Mouse (Mus musculus) CH12.LX (cell line): ENCODE measurements around the gene Aldh1b1. TPM values are rescaled to one million over a fixed set of nuclear protein-coding genes. Genes with fewer than 3 reads are reported as not detected.

Source experiments
- DNase-seq: peaks from one replicate; pipeline ENCODE4 v3.0.0-alpha.2; 2013; ENCODE audit errors: extremely low read depth
- H3K27ac ChIP-seq: 2 replicates; pipeline ENCODE4 v1.5.1; 2012; ENCODE audit warnings: low read depth, mild to moderate bottlenecking, control low read depth, moderate library complexity; ENCODE audit not compliant: insufficient read depth
- H3K27me3 ChIP-seq: replicated peaks from 2 replicates; pipeline ENCODE3; 2012; ENCODE audit warnings: inconsistent platforms
- H3K36me3 ChIP-seq, 2 experiments: replicated peaks in 1 of 2; 2 replicates each; pipeline versions ENCODE3 to v1.6.1; 2012; ENCODE audit warnings: inconsistent platforms in 1 of 2, low read length in 1 of 2, mild to moderate bottlenecking in 1 of 2, mixed read lengths in 1 of 2, moderate library complexity in 1 of 2; ENCODE audit not compliant: control insufficient read depth in 1 of 2, insufficient read depth in 1 of 2
- H3K4me1 ChIP-seq, 2 experiments: 2 replicates each; pipeline ENCODE4 v1.6.1; 2012; ENCODE audit warnings: inconsistent platforms in 1 of 2, moderate library complexity in 1 of 2; ENCODE audit not compliant: insufficient read depth in 2 of 2, control insufficient read depth in 1 of 2
- H3K4me2 ChIP-seq: 2 replicates; pipeline ENCODE4 v1.6.1; 2012; ENCODE audit warnings: low read depth, mild to moderate bottlenecking, control low read depth; ENCODE audit not compliant: poor library complexity, insufficient read depth, severe bottlenecking
- H3K4me3 ChIP-seq, 3 experiments: fragments of 150-350 bp in 1 of 3; sonication (generic) in 1 of 3; replicated peaks in 1 of 3; 2 replicates each; pipeline versions ENCODE3 to v1.5.1; 2011 to 2012; ENCODE audit warnings: low read depth in 2 of 3, low read length in 2 of 3, mild to moderate bottlenecking in 2 of 3, moderate library complexity in 2 of 3, control low read depth in 1 of 3, improper control_type of control experiment in 1 of 3, inconsistent platforms in 1 of 3, mixed read lengths in 1 of 3; ENCODE audit not compliant: poor library complexity in 1 of 3
- H3K79me2 ChIP-seq: replicated peaks from 2 replicates; pipeline ENCODE4 v1.6.1; 2012; ENCODE audit warnings: mild to moderate bottlenecking, moderate library complexity; ENCODE audit not compliant: control insufficient read depth, poor library complexity, insufficient read depth, severe bottlenecking; ENCODE audit errors: extremely low read depth
- H3K9ac ChIP-seq: 2 replicates; pipeline ENCODE4 v1.6.1; 2012; ENCODE audit warnings: low read depth, mild to moderate bottlenecking, control low read depth, moderate library complexity; ENCODE audit not compliant: insufficient read depth
- H3K9me3 ChIP-seq: replicated peaks from 2 replicates; pipeline ENCODE3; 2012; ENCODE audit warnings: low read length, inconsistent platforms, mixed read lengths
- CTCF ChIP-seq, 2 experiments: IDR thresholded peaks in 1 of 2; conservative IDR thresholded peaks in 1 of 2; 2 replicates each; pipeline ENCODE4 v1.5.1; 2011 to 2012; ENCODE audit warnings: low read depth in 2 of 2, low read length in 2 of 2, improper control_type of control experiment in 1 of 2, inconsistent platforms in 1 of 2, mild to moderate bottlenecking in 1 of 2, moderate library complexity in 1 of 2
- ELF1 ChIP-seq: IDR thresholded peaks from 2 replicates; pipeline ENCODE4 v1.6.1; 2014; ENCODE audit warnings: low read depth, mild to moderate bottlenecking, inconsistent platforms, low read length, improper control_type of control experiment
- EP300 ChIP-seq: IDR thresholded peaks from 2 replicates; pipeline ENCODE4 v1.6.1; 2011; ENCODE audit warnings: low read length, improper control_type of control experiment
- JUN ChIP-seq: IDR thresholded peaks from 2 replicates; pipeline ENCODE4 v1.6.1; 2011; ENCODE audit warnings: low read depth, mild to moderate bottlenecking, low read length, improper control_type of control experiment, moderate library complexity; ENCODE audit not compliant: insufficient read depth
- MAFK ChIP-seq: IDR thresholded peaks from 2 replicates; pipeline ENCODE4 v1.6.1; 2011; ENCODE audit warnings: low read length, improper control_type of control experiment; ENCODE audit not compliant: insufficient replicate concordance
- MAZ ChIP-seq: IDR thresholded peaks from 2 replicates; pipeline ENCODE4 v1.6.1; 2012; ENCODE audit warnings: low read depth, mild to moderate bottlenecking, inconsistent platforms, low read length, improper control_type of control experiment, moderate library complexity
- NRF1 ChIP-seq: IDR thresholded peaks from 2 replicates; pipeline ENCODE4 v1.6.1; 2014; ENCODE audit warnings: low read depth, mild to moderate bottlenecking, inconsistent platforms, low read length, improper control_type of control experiment, moderate library complexity
- PAX5 ChIP-seq: IDR thresholded peaks from 2 replicates; pipeline ENCODE4 v1.6.1; 2012; ENCODE audit warnings: low read length, inconsistent platforms, mixed read lengths
- POLR2A ChIP-seq: IDR thresholded peaks from 2 replicates; pipeline ENCODE4 v1.6.1; 2011; ENCODE audit warnings: low read depth, mild to moderate bottlenecking, improper control_type of control experiment, low read length
- POLR2AphosphoS2 ChIP-seq: IDR thresholded peaks from 2 replicates; pipeline ENCODE4 v1.6.1; 2011; ENCODE audit warnings: low read depth, low read length, improper control_type of control experiment
- RAD21 ChIP-seq: IDR thresholded peaks from 2 replicates; pipeline ENCODE4 v1.6.1; 2011; ENCODE audit warnings: low read depth, mild to moderate bottlenecking, low read length, improper control_type of control experiment, moderate library complexity
- SMC3 ChIP-seq: IDR thresholded peaks from 2 replicates; pipeline ENCODE4 v1.6.1; 2011; ENCODE audit warnings: low read depth, low read length, improper control_type of control experiment
- UBTF ChIP-seq: IDR thresholded peaks from 2 replicates; pipeline ENCODE4 v1.6.1; 2012; ENCODE audit warnings: low read depth, mild to moderate bottlenecking, inconsistent platforms, low read length, improper control_type of control experiment, moderate library complexity
- USF2 ChIP-seq: conservative IDR thresholded peaks from 2 replicates; pipeline ENCODE4 v1.6.1; 2011; ENCODE audit warnings: low read depth, low read length, improper control_type of control experiment
- ZKSCAN1 ChIP-seq: IDR thresholded peaks from 2 replicates; pipeline ENCODE4 v1.6.1; 2012; ENCODE audit warnings: low read depth, inconsistent platforms, low read length, improper control_type of control experiment, borderline replicate concordance
- ZMIZ1 ChIP-seq: IDR thresholded peaks from 2 replicates; pipeline ENCODE4 v1.6.1; 2012; ENCODE audit warnings: low read depth, mild to moderate bottlenecking, inconsistent platforms, low read length, improper control_type of control experiment
- dilution Hi-C: fragments of 300-500 bp; cut with MboI; formaldehyde crosslinking; loops from 2 replicates; pipeline ENCODE4 v1.14.3; 2020; ENCODE audit warnings: low sequenced_read_pairs; ENCODE audit not compliant: extremely low pct_unique_long_range_greater_than_20kb, extremely low pct_ligation_motif_present
- in situ Hi-C: fragments of 300-500 bp; cut with MboI; formaldehyde crosslinking; loops from 3 replicates; pipeline ENCODE4 v1.14.3; 2019; ENCODE audit warnings: low sequenced_read_pairs, low pct_ligation_motif_present, low pct_unique_long_range_greater_than_20kb, mixed read lengths
- polyA plus RNA-seq: library from polyadenylated mRNA; unstranded; fragments of >175 nt; gene quantifications from 2 replicates; pipeline ENCODE4 v1.2.1, GENCODE M21; 2012; ENCODE audit warnings: low read depth; ENCODE audit not compliant: insufficient read length
- total RNA-seq, 2 experiments: library from RNA; depleted of rRNA; stranded (reverse); fragments of 300-350 nt in 1 of 2; fragments of >200 nt in 1 of 2; gene quantifications; 2 replicates each; pipeline ENCODE4 v1.2.3; 2012 to 2014

Gene Aldh1b1
- total and polyA plus RNA-seq, 3 experiments: 4.9 to 8.3 (median 6.4) TPM

DNA sequence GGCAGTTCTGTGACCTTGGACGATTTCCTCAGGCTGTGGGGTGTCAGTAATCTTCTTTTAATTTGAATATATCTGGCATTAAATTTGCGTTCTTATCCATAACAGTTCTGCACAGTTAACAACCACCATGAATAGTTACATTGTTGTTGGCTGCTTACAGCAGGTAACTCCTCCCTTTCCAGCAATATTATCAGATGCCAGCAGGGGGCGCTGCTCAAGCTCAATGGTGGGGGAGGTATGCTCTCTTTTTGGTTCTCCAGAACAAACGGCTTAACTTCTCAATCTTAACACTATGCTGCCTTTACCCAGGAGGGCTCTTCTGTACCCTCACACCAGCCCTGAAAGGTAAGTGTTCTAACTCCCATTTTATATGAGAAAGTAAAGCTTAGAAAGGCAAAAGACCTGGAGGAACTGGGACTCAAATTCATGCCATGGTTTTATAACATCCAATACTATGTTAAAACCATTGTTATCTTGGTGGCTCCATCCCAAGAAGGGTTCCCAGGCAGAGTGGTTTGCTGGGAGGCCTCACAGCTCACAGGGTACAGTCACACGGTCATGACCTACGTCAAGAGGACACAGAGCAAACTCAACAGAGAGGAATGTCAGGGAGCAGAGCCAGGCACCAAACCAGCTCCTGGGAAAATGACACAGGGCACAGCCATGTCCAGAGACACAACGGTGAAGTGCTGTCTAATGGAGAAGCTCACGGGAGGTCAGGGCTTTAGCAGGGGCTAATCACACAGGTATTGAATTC lies 21.4 kb downstream of the Aldh1b1 start (continued):
- TF ChIP-seq ZKSCAN1 (no peak), JUN (no peak), EP300 (no peak), UBTF (no peak), PAX5 (no peak), POLR2AphosphoS2 (no peak), USF2 (no peak), NRF1 (no peak)

DNA sequence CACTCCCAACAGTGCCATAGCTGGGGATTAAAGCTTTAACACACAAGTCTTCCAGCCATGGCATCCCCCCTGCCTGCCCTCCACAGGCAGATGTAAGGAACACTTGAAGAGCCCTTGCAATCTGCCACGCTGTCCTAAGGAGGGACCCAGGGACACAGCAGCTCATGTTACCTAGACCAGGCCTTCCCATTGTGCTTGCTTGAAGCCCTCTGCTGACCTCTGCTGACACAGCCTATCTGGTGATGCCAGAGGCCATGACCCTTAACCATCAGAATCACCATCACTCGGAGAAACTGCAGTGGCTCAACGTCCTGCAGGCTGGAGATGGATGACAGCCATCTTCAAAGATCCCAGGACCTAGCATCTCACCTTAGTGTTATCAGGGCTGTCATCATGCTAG lies 23.2 kb downstream of the Aldh1b1 start:
- DNase-seq: no peak
- TF ChIP-seq RAD21: peak; percentile 17
- TF ChIP-seq CTCF (conservative IDR thresholded peaks at IDR 0.05 in 1 of 2, IDR thresholded peaks at IDR 0.05 in 1 of 2; ENCODE audit: low read depth in 2 of 2, low read length in 2 of 2): peak in 1 of 2 experiments; percentile 18; a peak in 2 of 4 replicates
- TF ChIP-seq ZMIZ1: no peak
- no peak for TF ChIP-seq POLR2A
- Histone ChIP-seq H3K9ac (no peak overlapping the region), H3K4me3 (no peak overlapping the region), H3K4me1 (peaks cover 0 to 23% of the 10 kb centered on the region in 2 experiments; a peak in 2 of 4 replicates), H3K9me3 (no peaks in the 10 kb centered on the region), H3K4me2 (no peak overlapping the region), H3K79me2 (no peaks in the 10 kb centered on the region), H3K36me3 (no peaks in the 10 kb centered on the region), H3K27me3 (peaks cover 8% of the 10 kb centered on the region), H3K27ac (no peak overlapping the region)
- dilution Hi-C loops: no loop called here
- in situ Hi-C loops: no loop called here

DNA sequence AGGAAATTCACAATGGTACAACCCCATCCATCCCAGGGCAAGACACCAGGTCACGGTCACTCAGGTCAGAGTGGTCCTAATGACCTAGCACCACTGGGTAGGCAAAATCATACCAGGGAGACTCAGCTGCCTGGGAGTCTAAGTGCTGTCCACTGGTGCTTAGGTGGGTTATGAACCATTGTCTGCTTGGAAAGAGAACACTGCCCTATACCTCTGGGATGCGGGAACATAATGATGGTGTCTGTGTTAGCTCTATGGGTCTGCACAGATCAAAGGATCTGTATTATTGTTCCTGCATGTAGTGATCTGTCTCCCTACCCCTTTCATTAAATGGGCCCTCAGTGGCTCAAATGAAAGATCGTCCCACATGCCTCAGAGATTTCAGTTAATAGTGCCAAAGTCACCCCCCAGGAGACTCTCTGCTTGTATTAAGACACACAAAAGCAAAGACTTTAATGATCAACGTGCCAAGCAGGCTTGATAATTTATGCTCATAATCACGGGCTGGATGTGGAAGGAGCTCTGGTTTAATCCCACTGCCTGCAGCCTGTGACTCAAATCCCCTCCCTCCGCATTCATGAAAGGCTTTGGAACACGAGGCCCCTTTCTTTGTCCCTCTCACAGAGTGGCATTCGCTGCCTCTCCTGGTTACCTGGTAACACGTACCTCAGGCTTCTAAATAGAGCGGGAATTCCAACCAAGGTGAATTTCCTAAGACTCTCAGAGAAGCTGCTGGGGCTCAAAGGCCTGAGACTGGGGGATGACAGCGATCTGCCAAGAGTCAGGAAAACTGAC lies 24.2 kb downstream of the Aldh1b1 start:
- Histone ChIP-seq H3K27me3 (peaks cover 8% of the 10 kb centered on the region), H3K79me2 (no peaks in the 10 kb centered on the region)
- in situ Hi-C loops: no loop called here

More for the DNA sequence above, 24.2 kb downstream of the Aldh1b1 start:
- no peak overlapping the region for H3K4me3 ChIP-seq
- H3K27ac ChIP-seq: no peak overlapping the region
- TF ChIP-seq MAZ (no peak), ZKSCAN1 (no peak), UBTF (no peak), ELF1 (no peak), NRF1 (no peak), MAFK (no peak), SMC3 (no peak)
- DNase-seq: no peak
- H3K9ac ChIP-seq: no peak overlapping the region
- H3K4me1 ChIP-seq: peaks cover 0 to 23% of the 10 kb centered on the region in 2 experiments; a peak in 2 of 4 replicates
- H3K9me3 ChIP-seq: no peaks in the 10 kb centered on the region
- no peaks in the 10 kb centered on the region for H3K36me3 ChIP-seq
- H3K4me2 ChIP-seq: no peak overlapping the region
- dilution Hi-C loops: no loop called here
